Mouse (Mus musculus) small intestine, adult 2 months (tissue): ENCODE measurements at regions not wholly inside any gene's neighbourhood (a gene's known extent, or its start where the extent isn't known, plus 50 kb on each side); places are given as distances from the start of the nearest gene placed in this dataset.
A peak's percentile ranks its signal among the peaks of the same experiment; 100 is the strongest.
"Not testable (repeated sequence)": the region's sequence is repeated elsewhere in the genome, so short reads cannot be mapped to it uniquely, and the experiment has no call there.

Experiments
- H3K27ac ChIP-seq: fragments of 200-500 bp; 2 replicates; pipeline ENCODE4 v1.5.1; 2012; ENCODE audit warnings: low read depth, low read length, control low read depth, inconsistent platforms; ENCODE audit not compliant: insufficient read depth
- H3K27me3 ChIP-seq: fragments of 200-500 bp; 2 replicates; pipeline ENCODE4 v1.6.1; 2012; ENCODE audit warnings: mild to moderate bottlenecking, moderate library complexity, low read length, inconsistent platforms; ENCODE audit not compliant: control insufficient read depth, insufficient read depth
- H3K36me3 ChIP-seq: fragments of 200-500 bp; 2 replicates; pipeline ENCODE4 v1.6.1; 2012; ENCODE audit warnings: mild to moderate bottlenecking, low read length, control low read depth, inconsistent platforms; ENCODE audit not compliant: control insufficient read depth, insufficient read depth
- H3K4me1 ChIP-seq: fragments of 200-500 bp; 2 replicates; pipeline ENCODE4 v1.6.1; 2012; ENCODE audit warnings: low read length, inconsistent platforms, mixed read lengths; ENCODE audit not compliant: control insufficient read depth, insufficient read depth, insufficient read length
- H3K4me3 ChIP-seq: fragments of 200-500 bp; 2 replicates; pipeline ENCODE4 v1.5.1; 2012; ENCODE audit warnings: low read depth, mild to moderate bottlenecking, control low read depth, inconsistent platforms, low read length, moderate library complexity
- WGBS: fragments of 180-500 bp; shearing (Covaris S2); methylation state at CpG from one replicate; pipeline ENCODE4 v1.1.7; 2018; 5-methylcytosine and 5-hydroxymethylcytosine counted together

DNA sequence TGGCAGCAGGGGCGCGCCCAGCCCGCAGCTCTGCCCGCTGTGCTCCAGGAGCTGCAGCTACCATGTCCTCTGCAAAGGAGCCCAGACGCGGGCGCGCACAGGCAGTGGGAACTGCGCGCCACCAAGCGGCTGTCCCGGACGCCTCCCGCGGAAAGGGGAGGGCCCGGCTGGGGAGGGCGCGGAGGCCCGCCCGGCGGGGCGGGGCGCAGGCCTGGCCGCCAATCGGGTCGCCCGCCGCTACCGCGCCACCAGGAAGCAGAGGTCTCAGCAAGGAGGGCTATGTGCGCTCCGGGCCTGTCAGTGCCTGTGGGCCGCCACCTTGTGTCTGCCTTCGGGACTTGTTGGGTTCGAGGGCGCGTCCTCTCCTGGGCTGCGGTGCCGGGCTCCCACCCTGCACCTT, 367.0 kb upstream of the Ywhaq start:
- H3K4me3 ChIP-seq = peak overlapping the region; percentile 48
- not testable (repeated sequence) for H3K36me3 ChIP-seq, H3K4me1 ChIP-seq, H3K27ac ChIP-seq, H3K27me3 ChIP-seq
- WGBS = 5% methylated on average over 35 of the region's 39 CpGs

DNA sequence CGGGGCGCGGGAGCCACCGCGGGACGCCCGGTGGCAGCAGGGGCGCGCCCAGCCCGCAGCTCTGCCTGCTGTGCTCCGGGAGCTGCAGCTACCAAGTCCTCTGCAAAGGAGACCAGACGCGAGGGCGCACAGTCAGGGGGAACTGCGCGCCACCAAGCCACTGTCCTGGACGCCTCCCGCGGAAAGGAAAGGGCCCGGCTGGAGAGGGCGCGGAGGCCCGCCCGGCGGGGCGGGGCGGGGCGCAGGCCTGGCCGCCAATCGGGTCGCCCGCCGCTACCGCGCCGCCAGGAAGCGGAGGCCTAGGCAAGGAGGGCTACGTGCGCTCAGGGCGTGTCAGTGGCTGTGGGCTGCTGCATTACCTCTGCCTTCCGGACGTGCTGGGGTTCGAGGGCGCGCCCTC, 361.3 kb upstream of the Ywhaq start:
- peak overlapping the region; percentile 62 for H3K4me3 ChIP-seq
- H3K27me3 ChIP-seq, H3K36me3 ChIP-seq, H3K4me1 ChIP-seq, H3K27ac ChIP-seq: not testable (repeated sequence)
- WGBS = 12% methylated on average over 33 of the region's 45 CpGs

DNA sequence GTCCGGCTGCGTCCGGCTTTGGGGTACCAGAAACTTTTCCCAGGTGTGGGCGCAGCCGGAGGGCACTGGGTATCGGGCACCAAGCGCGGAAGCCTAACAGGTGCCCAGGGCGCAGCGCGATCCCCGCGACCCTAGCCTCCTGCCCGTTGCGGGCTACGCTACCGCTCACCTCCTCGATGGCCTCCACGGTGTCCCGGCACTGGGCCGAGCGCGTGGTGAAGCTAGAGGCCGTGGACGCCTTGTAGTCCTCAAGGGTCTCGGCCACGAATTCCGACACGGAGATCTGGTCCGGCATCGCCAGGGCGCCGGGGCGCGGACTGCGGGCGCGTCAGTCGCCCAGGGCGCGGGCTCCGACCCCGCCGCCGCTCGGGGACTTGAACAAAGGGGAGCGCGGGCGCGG, 360.9 kb upstream of the Ywhaq start:
- not testable (repeated sequence) for H3K4me1 ChIP-seq, H3K27ac ChIP-seq, H3K27me3 ChIP-seq, H3K36me3 ChIP-seq
- 28% methylated on average over 50 of the region's 50 CpGs for WGBS
- H3K4me3 ChIP-seq = peak overlapping the region; percentile 62

DNA sequence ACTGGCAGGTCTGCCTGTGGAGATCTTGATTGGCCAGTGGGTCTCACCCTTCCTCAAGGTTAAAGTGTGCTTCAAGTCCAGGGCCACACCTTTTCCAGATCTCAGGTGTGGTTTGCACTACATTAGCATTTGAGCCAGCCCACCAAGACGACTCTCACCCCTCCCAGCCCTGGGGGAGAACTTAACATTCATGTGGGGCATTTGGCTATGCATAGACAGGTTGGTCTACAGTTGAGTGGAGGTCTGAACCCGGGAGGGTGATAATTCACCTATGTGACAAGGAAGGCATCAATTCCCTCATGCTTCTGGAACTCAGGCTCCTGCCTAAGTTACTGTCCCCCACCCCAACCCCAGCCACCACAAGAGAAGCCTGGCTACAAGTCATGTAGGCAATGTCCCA, 350.3 kb upstream of the Ywhaq start:
- not testable (repeated sequence) for H3K4me1 ChIP-seq, H3K27me3 ChIP-seq, H3K36me3 ChIP-seq, H3K4me3 ChIP-seq, H3K27ac ChIP-seq
- WGBS = 83% methylated on average over 2 of the region's 2 CpGs
